Mouse (Mus musculus): Measurements from ENCODE around the gene Gpt2.

DNA sequence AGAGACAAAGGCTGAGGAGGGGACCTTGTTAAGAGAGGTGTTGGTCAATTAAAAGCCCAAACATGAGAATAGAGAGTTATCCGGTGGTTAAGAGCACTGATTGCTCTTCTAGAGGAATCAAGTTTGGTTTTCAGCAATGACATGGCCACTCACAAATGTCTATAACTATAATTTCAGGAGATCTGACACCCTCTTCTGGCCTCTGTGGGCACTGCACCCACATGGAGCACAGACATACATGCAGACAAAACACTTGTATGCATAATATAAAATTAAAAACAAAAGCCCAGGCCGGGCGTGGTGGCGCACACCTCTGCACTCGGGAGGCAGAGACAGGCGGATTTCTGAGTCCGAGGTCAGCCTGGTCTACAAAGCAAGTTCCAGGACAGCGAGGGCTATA, 2.8 kb upstream of the Gpt2 start:
- TF ChIP-seq EP300 (optimal IDR thresholded peaks at IDR 0.05) (no peak), CTCF (IDR thresholded peaks at IDR 0.05; ENCODE audit: low read depth) (peak; percentile 25)
